Mouse (Mus musculus) MEL (cell line): ENCODE measurements around the gene Ccl17.

Experiments used
- CTCF ChIP-seq, 3 experiments: IDR thresholded peaks in 2 of 3; conservative IDR thresholded peaks in 1 of 3; 2 replicates each; pipeline ENCODE4 v1.5.1; 2011 to 2012; ENCODE audit warnings: low read length in 3 of 3, low read depth in 2 of 3, mild to moderate bottlenecking in 2 of 3, improper control_type of control experiment in 1 of 3, inconsistent platforms in 1 of 3, mixed read lengths in 1 of 3, moderate library complexity in 1 of 3; ENCODE audit not compliant: control insufficient read depth in 1 of 3, insufficient read depth in 1 of 3, poor library complexity in 1 of 3, severe bottlenecking in 1 of 3
- EP300 ChIP-seq, 2 experiments: IDR thresholded peaks; 2 replicates each; pipeline ENCODE4 v1.6.1; 2011; ENCODE audit warnings: improper control_type of control experiment in 2 of 2, low read length in 2 of 2, low read depth in 1 of 2, mild to moderate bottlenecking in 1 of 2
- HCFC1 ChIP-seq: IDR thresholded peaks from 2 replicates; pipeline ENCODE4 v1.6.1; 2012; ENCODE audit warnings: low read depth, mild to moderate bottlenecking, inconsistent platforms, low read length, improper control_type of control experiment, moderate library complexity
- MYB ChIP-seq: IDR thresholded peaks from 2 replicates; pipeline ENCODE4 v1.6.1; 2011; ENCODE audit warnings: mild to moderate bottlenecking, low read depth, low read length, improper control_type of control experiment
- POLR2A ChIP-seq, 2 experiments: IDR thresholded peaks; 2 replicates each; pipeline ENCODE4 v1.6.1; 2011 to 2012; ENCODE audit warnings: low read length in 2 of 2, mild to moderate bottlenecking in 2 of 2, control low read depth in 1 of 2, improper control_type of control experiment in 1 of 2, low read depth in 1 of 2, moderate library complexity in 1 of 2; ENCODE audit not compliant: control insufficient read depth in 1 of 2, insufficient read depth in 1 of 2, poor library complexity in 1 of 2
- POLR2AphosphoS2 ChIP-seq: IDR thresholded peaks from 2 replicates; pipeline ENCODE4 v1.6.1; 2011; ENCODE audit warnings: low read length, improper control_type of control experiment
- TCF12 ChIP-seq: IDR thresholded peaks from 2 replicates; pipeline ENCODE4 v1.6.1; 2014; ENCODE audit warnings: low read depth, mild to moderate bottlenecking, inconsistent platforms, low read length, improper control_type of control experiment, moderate library complexity
- USF1 ChIP-seq: IDR thresholded peaks from 2 replicates; pipeline ENCODE4 v1.6.1; 2014; ENCODE audit warnings: low read depth, mild to moderate bottlenecking, inconsistent platforms, low read length, improper control_type of control experiment, moderate library complexity

- TF ChIP-seq USF1: no peak
- no peak for TF ChIP-seq POLR2AphosphoS2
- TF ChIP-seq MYB: no peak
- no peak for TF ChIP-seq EP300 (IDR thresholded peaks at IDR 0.05; ENCODE audit: low read depth in 1 of 2, low read length in 2 of 2)
- TF ChIP-seq POLR2A (IDR thresholded peaks at IDR 0.05; ENCODE audit: control insufficient read depth in 1 of 2, insufficient read depth in 1 of 2, low read depth in 1 of 2, low read length in 2 of 2, poor library complexity in 1 of 2): no peak
- TF ChIP-seq CTCF (IDR thresholded peaks at IDR 0.05 in 2 of 3, conservative IDR thresholded peaks at IDR 0.05 in 1 of 3; ENCODE audit: control insufficient read depth in 1 of 3, insufficient read depth in 1 of 3, low read depth in 2 of 3, low read length in 3 of 3, poor library complexity in 1 of 3, severe bottlenecking in 1 of 3): no peak
- no peak for TF ChIP-seq HCFC1
- TF ChIP-seq TCF12: no peak
Measured at GRCm38 (mm10) chr8:94820553-94820952, 10.3 kb downstream of the Ccl17 start.
